Mouse (Mus musculus) G1E (cell line): ENCODE results near the gene Pcdh19. TPM values are rescaled to one million over a fixed set of nuclear protein-coding genes. Genes with fewer than 3 reads are reported as not detected.

ENCODE experiments used
- ATAC-seq: 2 replicates; pipeline ENCODE4 v1.8.0; 2016; ENCODE audit warnings: mild to moderate bottlenecking; ENCODE audit not compliant: insufficient number of reproducible peaks, poor library complexity, low FRiP score, severe bottlenecking; ENCODE audit errors: extremely low read depth
- DNase-seq: peaks from one replicate; pipeline ENCODE4 v3.0.0; 2012; ENCODE audit warnings: low spot score
- H3K27me3 ChIP-seq: 2 replicates; pipeline ENCODE4 v1.6.1; 2012; ENCODE audit warnings: mild to moderate bottlenecking, low read length, inconsistent platforms; ENCODE audit not compliant: insufficient read depth
- H3K36me3 ChIP-seq: replicated peaks from 2 replicates; pipeline ENCODE3; 2012; ENCODE audit warnings: mild to moderate bottlenecking, inconsistent platforms
- H3K4me1 ChIP-seq: 2 replicates; pipeline ENCODE4 v1.6.1; 2012; ENCODE audit warnings: low read depth, low read length, inconsistent platforms, mixed read lengths; ENCODE audit not compliant: insufficient read depth
- H3K4me3 ChIP-seq: 2 replicates; pipeline ENCODE4 v1.5.1; 2012; ENCODE audit warnings: low read depth, mild to moderate bottlenecking, inconsistent platforms, low read length, moderate library complexity, mixed read lengths
- H3K9me3 ChIP-seq: replicated peaks from 2 replicates; pipeline ENCODE4 v1.6.1; 2012; ENCODE audit warnings: inconsistent platforms
- CTCF ChIP-seq: IDR thresholded peaks from 2 replicates; pipeline ENCODE4 v1.5.1; 2012; ENCODE audit warnings: low read depth, low read length, inconsistent platforms, mixed read lengths
- GATA1 ChIP-seq: IDR thresholded peaks from 2 replicates; pipeline ENCODE4 v1.6.1; 2012; ENCODE audit warnings: borderline replicate concordance, low read length, inconsistent platforms, mixed read lengths
- GATA2 ChIP-seq: IDR thresholded peaks from 2 replicates; pipeline ENCODE4 v1.6.1; 2012; ENCODE audit warnings: low read depth, low read length, inconsistent platforms, borderline replicate concordance
- POLR2AphosphoS5 ChIP-seq: IDR thresholded peaks from 2 replicates; pipeline ENCODE4 v1.6.1; 2012; ENCODE audit warnings: low read depth, low read length, inconsistent platforms; ENCODE audit not compliant: insufficient replicate concordance
- TAL1 ChIP-seq: conservative IDR thresholded peaks from 2 replicates; pipeline ENCODE4 v1.6.1; 2012; ENCODE audit warnings: low read depth, low read length, inconsistent platforms, mixed read lengths
- polyA plus RNA-seq: library from polyadenylated mRNA; stranded (reverse); fragments of >175 nt; gene quantifications from 2 replicates; pipeline ENCODE4 v1.2.3, GENCODE M21; 2012
- total RNA-seq, 2 experiments: library from RNA; stranded (forward) in 1 of 2; stranded (reverse) in 1 of 2; fragments of 200-1000 nt in 1 of 2; fragments of >200 nt in 1 of 2; fragmentation: Nextera tagmentation in 1 of 2; gene quantifications; 2 replicates each; pipeline ENCODE4 v1.2.3; 2014 to 2017

Gene Pcdh19
- total and polyA plus RNA-seq, 3 experiments = under 0.01 TPM; not detected in 2

DNA sequence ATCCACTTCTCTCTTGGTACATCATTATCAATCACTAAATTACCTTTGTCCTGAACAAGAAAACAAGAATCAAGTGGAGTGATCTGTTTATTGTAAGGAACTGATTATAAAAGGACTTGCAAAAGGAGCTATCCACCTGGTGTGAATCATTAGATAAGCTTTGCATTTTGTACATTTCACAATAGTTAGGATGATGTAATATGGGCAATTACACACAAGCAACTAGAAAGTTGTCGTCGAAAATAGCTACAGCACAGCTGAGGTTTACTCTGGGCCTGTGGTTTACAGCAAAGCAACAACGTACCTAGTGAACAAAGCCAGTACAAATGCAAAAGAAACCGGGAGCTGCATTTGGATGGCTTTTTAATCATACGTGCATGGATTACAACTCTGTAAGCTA is 28.7 kb downstream of the Pcdh19 start:
- Histone ChIP-seq H3K4me3 (no peak overlapping the region), H3K36me3 (no peaks in the 10 kb centered on the region), H3K27me3 (no peaks in the 10 kb centered on the region), H3K9me3 (no peaks in the 10 kb centered on the region), H3K4me1 (no peaks in the 10 kb centered on the region)
- DNase-seq (no peak), ATAC-seq (no peak)
- TF ChIP-seq GATA2 = no peak
- no peak for TF ChIP-seq CTCF
- TF ChIP-seq TAL1 = no peak
- no peak for TF ChIP-seq GATA1
- no peak for TF ChIP-seq POLR2AphosphoS5

DNA sequence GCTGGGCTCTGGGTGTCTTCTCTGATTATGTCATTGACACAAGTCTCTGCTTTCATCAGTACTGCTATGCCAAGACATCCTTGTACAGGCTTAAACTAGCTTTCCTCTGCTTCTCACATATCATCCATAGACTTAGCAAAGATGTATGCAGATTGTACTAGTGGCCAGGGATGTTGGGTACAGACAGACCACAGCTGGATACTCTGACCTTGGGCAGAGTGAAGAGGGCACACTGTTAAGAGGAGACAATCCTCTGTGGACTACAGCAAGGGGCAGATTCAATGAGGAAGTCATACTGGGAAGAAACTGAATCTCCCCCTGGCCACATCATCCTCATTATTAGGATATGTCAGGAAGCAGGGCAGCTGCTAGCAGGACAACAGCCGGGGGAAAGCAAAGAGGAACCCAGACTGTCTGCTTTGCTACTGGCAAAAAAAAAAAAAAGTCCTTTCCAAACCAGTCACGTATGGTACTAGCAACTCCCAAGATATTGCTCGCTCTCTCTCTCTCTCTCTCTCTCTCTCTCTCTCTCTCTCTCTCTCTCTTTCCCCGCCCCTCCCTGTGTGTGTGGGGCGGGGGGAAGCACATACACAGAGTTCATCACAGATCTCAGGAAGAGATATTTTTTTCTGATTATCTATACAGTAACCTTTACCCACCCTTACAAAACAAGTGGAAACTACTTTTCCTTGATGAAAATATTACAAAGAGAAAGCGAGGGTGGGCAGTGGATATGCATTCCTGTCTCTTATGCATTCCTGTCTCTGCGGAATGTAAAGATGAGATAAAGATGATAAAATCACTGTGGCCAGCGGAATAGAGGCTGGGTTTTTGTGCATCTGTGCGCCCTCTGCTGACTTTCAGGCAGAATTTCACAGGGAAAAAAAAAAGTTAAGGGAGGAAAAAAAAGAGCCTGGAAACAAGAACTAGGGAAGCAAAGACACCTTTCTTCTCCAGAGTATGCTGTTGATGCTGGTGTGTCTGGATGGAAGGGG is 31.2 kb downstream of the Pcdh19 start:
- Histone ChIP-seq H3K4me3 (no peak overlapping the region), H3K9me3 (no peaks in the 10 kb centered on the region), H3K27me3 (no peaks in the 10 kb centered on the region), H3K4me1 (no peaks in the 10 kb centered on the region), H3K36me3 (no peaks in the 10 kb centered on the region)
- TF ChIP-seq GATA1 (no peak), POLR2AphosphoS5 (no peak), GATA2 (no peak), TAL1 (no peak), CTCF (no peak)
- DNase-seq (no peak), ATAC-seq (no peak)

DNA sequence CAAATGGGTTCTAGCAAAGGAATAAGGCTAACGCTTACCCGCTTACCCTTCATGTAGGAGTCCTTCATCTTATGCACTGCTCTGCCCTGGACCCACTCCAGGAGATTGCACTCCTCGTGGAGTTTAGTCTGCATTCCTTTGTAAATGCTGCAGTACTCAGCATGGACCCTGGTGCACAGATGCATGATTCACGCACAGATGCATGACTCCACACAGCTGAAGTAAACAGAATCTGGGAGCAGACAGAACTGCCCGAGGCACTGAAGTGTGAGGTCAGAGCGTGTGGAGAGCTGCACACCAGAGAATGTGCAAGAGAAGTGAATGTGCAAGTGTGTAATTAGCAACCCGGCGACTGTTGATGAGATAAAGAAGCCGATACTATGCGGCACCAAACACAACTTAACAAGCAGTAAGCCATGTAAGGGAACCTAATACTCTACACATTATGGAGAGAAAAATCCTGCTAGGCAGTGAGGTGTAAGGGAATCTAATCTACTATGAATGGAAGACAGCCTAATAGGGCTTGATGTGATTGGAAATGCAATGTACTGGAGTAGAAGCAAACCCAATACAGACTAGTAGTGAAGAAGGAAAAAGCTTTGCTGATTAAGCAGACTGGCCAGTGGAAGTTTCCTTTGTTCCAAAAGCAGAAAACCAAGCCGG is 32.8 kb downstream of the Pcdh19 start:
- no peaks in the 10 kb centered on the region for H3K9me3 ChIP-seq
- ATAC-seq (no peak), DNase-seq (no peak)
- no peaks in the 10 kb centered on the region for H3K27me3 ChIP-seq
- H3K4me1 ChIP-seq = no peaks in the 10 kb centered on the region
- no peak overlapping the region for H3K4me3 ChIP-seq
- TF ChIP-seq TAL1 = no peak
- TF ChIP-seq POLR2AphosphoS5 = no peak
- TF ChIP-seq GATA2 = no peak
- no peak for TF ChIP-seq CTCF
- no peak for TF ChIP-seq GATA1
- H3K36me3 ChIP-seq = no peaks in the 10 kb centered on the region

DNA sequence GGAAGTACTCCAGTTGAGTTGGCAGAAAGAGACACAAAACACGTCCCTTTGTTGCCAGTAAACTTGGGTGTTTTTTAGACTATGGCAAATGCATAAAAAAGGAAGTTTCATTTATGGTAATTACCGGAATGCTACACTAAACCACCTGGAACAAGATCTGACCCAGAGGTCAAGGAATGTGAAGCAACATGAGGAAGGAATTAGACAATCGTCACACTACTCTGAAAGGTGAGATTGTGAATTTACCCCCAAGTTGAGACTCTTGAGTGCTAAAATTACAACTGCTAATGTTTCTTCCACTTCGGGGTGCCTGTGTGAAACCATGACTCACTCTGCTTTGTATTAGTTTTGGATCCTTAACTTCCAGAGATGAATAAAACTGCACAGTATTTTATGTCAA is 33.6 kb downstream of the Pcdh19 start:
- Histone ChIP-seq H3K27me3 (no peaks in the 10 kb centered on the region), H3K36me3 (no peaks in the 10 kb centered on the region), H3K9me3 (no peaks in the 10 kb centered on the region), H3K4me3 (no peak overlapping the region), H3K4me1 (no peaks in the 10 kb centered on the region)
- TF ChIP-seq TAL1 (no peak), POLR2AphosphoS5 (no peak)
- no peak for DNase-seq
- no peak for ATAC-seq

DNA sequence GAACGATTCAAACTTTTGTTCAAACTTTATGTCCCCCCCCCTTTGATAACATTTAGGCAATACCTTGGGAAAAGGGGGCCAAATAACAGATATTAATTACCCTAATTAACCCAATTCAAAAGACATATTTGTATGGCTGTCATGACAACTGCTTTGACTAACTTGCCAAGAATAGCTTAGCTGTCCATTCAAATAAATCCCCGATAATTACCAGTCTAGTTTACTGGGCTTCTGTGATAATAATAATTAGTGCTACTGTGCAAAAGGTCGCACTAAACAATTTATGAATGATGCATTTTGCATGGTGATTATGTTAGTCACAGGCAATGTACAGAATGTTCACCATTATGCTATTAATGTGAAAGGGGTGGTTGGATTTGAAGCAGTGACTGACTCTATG is 35.7 kb downstream of the Pcdh19 start:
- Histone ChIP-seq H3K27me3 (no peaks in the 10 kb centered on the region), H3K4me1 (no peaks in the 10 kb centered on the region), H3K9me3 (no peaks in the 10 kb centered on the region), H3K36me3 (no peaks in the 10 kb centered on the region), H3K4me3 (no peak overlapping the region)
- TF ChIP-seq CTCF = no peak
- TF ChIP-seq POLR2AphosphoS5 = no peak
- no peak for TF ChIP-seq TAL1
- TF ChIP-seq GATA2 = no peak
- no peak for TF ChIP-seq GATA1
- DNase-seq (no peak), ATAC-seq (no peak)

DNA sequence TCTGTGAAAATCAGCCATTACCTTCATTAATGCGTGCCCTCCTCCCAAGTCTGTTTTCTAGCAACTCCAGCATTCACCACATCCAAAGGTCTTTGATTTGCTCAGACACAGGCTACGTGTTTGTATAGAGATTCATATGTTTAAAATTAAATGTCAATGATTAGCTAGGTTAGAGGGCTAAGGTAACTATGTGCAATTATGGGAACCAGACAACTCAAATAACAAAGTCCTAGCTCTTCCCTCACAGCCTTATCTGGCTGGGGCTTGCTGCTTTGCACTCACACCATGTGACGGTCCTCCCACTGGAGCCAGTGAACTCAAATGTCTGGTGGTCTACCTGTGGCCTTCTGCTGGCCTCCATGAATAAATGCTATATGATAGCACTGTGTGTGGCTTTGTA is 38.4 kb downstream of the Pcdh19 start:
- Histone ChIP-seq H3K27me3 (no peaks in the 10 kb centered on the region), H3K9me3 (no peaks in the 10 kb centered on the region), H3K4me3 (no peak overlapping the region), H3K4me1 (no peaks in the 10 kb centered on the region), H3K36me3 (no peaks in the 10 kb centered on the region)
- no peak for TF ChIP-seq POLR2AphosphoS5
- no peak for TF ChIP-seq GATA1
- no peak for TF ChIP-seq GATA2
- TF ChIP-seq CTCF = no peak
- no peak for TF ChIP-seq TAL1
- DNase-seq (no peak), ATAC-seq (no peak)
